Mouse (Mus musculus) cerebellum, adult 2 months (tissue): Measurements from ENCODE around the gene Avil. TPM values are rescaled to one million over a fixed set of nuclear protein-coding genes. Genes with fewer than 3 reads are reported as not detected.
A peak's percentile ranks its signal among the peaks of the same experiment; 100 is the strongest.
"Not testable (repeated sequence)": the region's sequence is repeated elsewhere in the genome, so short reads cannot be mapped to it uniquely, and the experiment has no call there.

Source experiments
- DNase-seq, 2 experiments: peaks; one replicate each; pipeline ENCODE4 v3.0.0; 2021
- H3K27ac ChIP-seq: fragments of 200-500 bp; 2 replicates; pipeline ENCODE4 v1.5.1; 2012; ENCODE audit warnings: low read length, control low read depth, inconsistent platforms; ENCODE audit not compliant: insufficient read depth
- H3K27me3 ChIP-seq: fragments of 200-500 bp; 2 replicates; pipeline ENCODE4 v1.6.1; 2012; ENCODE audit warnings: inconsistent platforms, mild to moderate bottlenecking, low read length, moderate library complexity; ENCODE audit not compliant: control insufficient read depth, insufficient read depth
- H3K4me1 ChIP-seq: fragments of 200-500 bp; 2 replicates; pipeline ENCODE4 v1.6.1; 2011; ENCODE audit warnings: low read length; ENCODE audit not compliant: control insufficient read depth, insufficient read depth
- H3K4me3 ChIP-seq: fragments of 200-500 bp; replicated peaks from 2 replicates; pipeline ENCODE3; 2011; ENCODE audit warnings: mild to moderate bottlenecking, low read depth, low read length, control low read depth; ENCODE audit not compliant: insufficient read depth
- CTCF ChIP-seq: fragments of 200-500 bp; IDR thresholded peaks from 2 replicates; pipeline ENCODE4 v1.5.1; 2011; ENCODE audit warnings: low read depth, mild to moderate bottlenecking, control low read depth, low read length, moderate library complexity, borderline replicate concordance; ENCODE audit not compliant: insufficient read depth
- POLR2A ChIP-seq: fragments of 200-500 bp; IDR thresholded peaks from 2 replicates; pipeline ENCODE4 v1.6.1; 2011; ENCODE audit warnings: low read length, control low read depth, borderline replicate concordance; ENCODE audit not compliant: insufficient read depth
- WGBS: fragments of 180-500 bp; shearing (Covaris S2); methylation state at CpG from one replicate; pipeline ENCODE4 v1.1.7; 2018; 5-methylcytosine and 5-hydroxymethylcytosine counted together
- polyA plus RNA-seq: library from polyadenylated mRNA; depleted of rRNA; stranded (reverse); fragments of >200 nt; gene quantifications from 2 replicates; pipeline ENCODE4 v1.2.3, GENCODE M21; 2012

Avil gene
- polyA plus RNA-seq, 1 experiment, result 0.54 TPM

- Histone ChIP-seq H3K27me3 (no peaks in the 10 kb centered on the region), H3K27ac (no peak overlapping the region), H3K4me1 (peaks cover 2% of the 10 kb centered on the region; the same call in 1 of the 2 replicates), H3K4me3 (peak overlapping the region; percentile 61)
- WGBS, result 2% methylated on average over 71 of the region's 92 CpGs
- peak in 1 of 2 experiments; percentile 45 for DNase-seq
- no peak for TF ChIP-seq CTCF
These were observed 58.9 kb downstream of the Avil start for GRCm38 (mm10) chr10:127059174-127059967.

GRCm38 (mm10) chr10:127059968-127060916, 59.7 kb downstream of the Avil start, which contains the start of gene March9:
Gene March9, minus strand, starts transcription at chr10:127060184.
- H3K4me1 ChIP-seq, result peaks cover 5% of the 10 kb centered on the region; the same call in 1 of the 2 replicates

GRCm38 (mm10) chr10:127061085-127061484, 60.6 kb downstream of the Avil start:
- TF ChIP-seq POLR2A (no peak), CTCF (no peak)
- Histone ChIP-seq H3K4me1 (0 out of 2 replicates have a peak, but pooled peaks cover 5% of the 10 kb centered on the region), H3K27ac (no peak overlapping the region), H3K4me3 (no peak overlapping the region), H3K27me3 (no peaks in the 10 kb centered on the region)
- 48% methylated on average over 5 of the region's 5 CpGs for WGBS
- no peak for DNase-seq

More at GRCm38 (mm10) chr10:127059968-127060916, 59.7 kb downstream of the Avil start, which contains the start of gene March9:
- Histone ChIP-seq H3K4me3 (peak within 1 kb of the TSS; percentile 87), H3K27ac (peak within 1 kb of the TSS; percentile 9; the same call in 1 of the 2 replicates), H3K27me3 (no peaks in the 10 kb centered on the region)
- DNase-seq, result peak; percentile 88 to 93
- WGBS, result 1% methylated on average over 47 of the region's 72 CpGs
- TF ChIP-seq CTCF (no peak), POLR2A (no peak)

GRCm38 (mm10) chr10:127061513-127061912, 61.0 kb downstream of the Avil start:
- H3K27ac ChIP-seq, result no peak overlapping the region
- no peaks in the 10 kb centered on the region for H3K27me3 ChIP-seq
- no peak for DNase-seq
- WGBS, result 62% methylated on average over 2 of the region's 2 CpGs
- TF ChIP-seq CTCF, result no peak
- no peak overlapping the region for H3K4me3 ChIP-seq
- H3K4me1 ChIP-seq, result 0 out of 2 replicates have a peak, but pooled peaks cover 5% of the 10 kb centered on the region

- not testable (repeated sequence) for H3K27me3 ChIP-seq, H3K4me3 ChIP-seq, DNase-seq, H3K27ac ChIP-seq, H3K4me1 ChIP-seq
- 71% methylated on average over 4 of the region's 4 CpGs for WGBS
These were observed 61.6 kb downstream of the Avil start for GRCm38 (mm10) chr10:127062101-127062500.

- H3K27ac ChIP-seq, result no peak overlapping the region; the same call in 1 of the 2 replicates
- TF ChIP-seq CTCF, result no peak
- no peak overlapping the region for H3K4me3 ChIP-seq
- WGBS, result 55% methylated on average over 5 of the region's 5 CpGs
- no peaks in the 10 kb centered on the region for H3K27me3 ChIP-seq
- no peak for DNase-seq
- H3K4me1 ChIP-seq, result 0 out of 2 replicates have a peak, but pooled peaks cover 5% of the 10 kb centered on the region
These were observed 62.0 kb downstream of the Avil start for GRCm38 (mm10) chr10:127062503-127062902.

- peak within 1 kb of the TSS; percentile 70 for H3K4me3 ChIP-seq
- 0 out of 2 replicates have a peak, but pooled peaks cover 5% of the 10 kb centered on the region for H3K4me1 ChIP-seq
- peak within 1 kb of the TSS; percentile 77 for H3K27ac ChIP-seq
- peak; percentile 98 to 99 for DNase-seq
- TF ChIP-seq POLR2A (peak; percentile 43; the same call in 1 of the 2 replicates), CTCF (no peak)
- WGBS, result under 1% methylated on average over 46 of the region's 46 CpGs
- H3K27me3 ChIP-seq, result no peaks in the 10 kb centered on the region
These were observed 62.8 kb downstream of the Avil start, which contains the start of gene Cdk4 for GRCm38 (mm10) chr10:127063239-127063872. Gene Cdk4, plus strand, starts transcription at chr10:127063534.
